Mouse (Mus musculus) bone marrow macrophage, adult 2 months (primary cell): ENCODE measurements at regions not wholly inside any gene's neighbourhood (a gene's known extent, or its start where the extent isn't known, plus 50 kb on each side); places are given as distances from the start of the nearest gene placed in this dataset.

Source experiments
- H3K27ac ChIP-seq: 2 replicates; pipeline ENCODE4 v1.5.1; 2012; ENCODE audit warnings: low read depth, low read length; ENCODE audit not compliant: insufficient read depth
- H3K4me1 ChIP-seq: 2 replicates; pipeline ENCODE4 v1.6.1; 2012; ENCODE audit warnings: low read length; ENCODE audit not compliant: control insufficient read depth, insufficient read depth
- H3K4me3 ChIP-seq: 2 replicates; pipeline ENCODE4 v1.5.1; 2012; ENCODE audit warnings: mild to moderate bottlenecking, low read length, moderate library complexity; ENCODE audit not compliant: insufficient read depth
- CTCF ChIP-seq: IDR thresholded peaks from 2 replicates; pipeline ENCODE4 v1.5.1; 2012; ENCODE audit warnings: low read depth, mild to moderate bottlenecking, low read length, moderate library complexity
- POLR2A ChIP-seq: IDR thresholded peaks from 2 replicates; pipeline ENCODE4 v1.6.1; 2012; ENCODE audit warnings: mild to moderate bottlenecking, low read depth, low read length, borderline replicate concordance

GRCm38 (mm10) chr2:101490207-101490606 lies 134.3 kb upstream of the Rag2 start:
- H3K4me3 ChIP-seq = no peak overlapping the region
- H3K27ac ChIP-seq = no peak overlapping the region
- TF ChIP-seq CTCF = no peak
- TF ChIP-seq POLR2A = no peak
- no peaks in the 10 kb centered on the region for H3K4me1 ChIP-seq

GRCm38 (mm10) chr2:101491762-101492161 lies 132.8 kb upstream of the Rag2 start:
- H3K4me3 ChIP-seq = no peak overlapping the region
- H3K4me1 ChIP-seq = no peaks in the 10 kb centered on the region
- TF ChIP-seq CTCF = no peak
- TF ChIP-seq POLR2A = no peak
- no peak overlapping the region for H3K27ac ChIP-seq

- Histone ChIP-seq H3K4me3 (no peak overlapping the region), H3K27ac (no peak overlapping the region), H3K4me1 (no peaks in the 10 kb centered on the region)
- no peak for TF ChIP-seq CTCF
- TF ChIP-seq POLR2A = no peak
Observed at GRCm38 (mm10) chr2:101508116-101508515, 116.4 kb upstream of the Rag2 start.
